Mouse (Mus musculus) embryo, embryonic 11.5 days (tissue): Measurements from ENCODE around the gene Hpse.

Experiments used
- DNase-seq: peaks from one replicate; pipeline ENCODE4 v3.0.0-alpha.2; 2012; ENCODE audit warnings: low read depth, low spot score

The Hpse gene

GRCm38 (mm10) chr5:100642316-100642715 is 77.2 kb downstream of the Hpse start:
- DNase-seq = no peak

- DNase-seq = no peak
Observed at GRCm38 (mm10) chr5:100638483-100638882, 81.0 kb downstream of the Hpse start.

- DNase-seq = no peak
Observed at GRCm38 (mm10) chr5:100636794-100637544, 82.5 kb downstream of the Hpse start.

- no peak for DNase-seq
Observed at GRCm38 (mm10) chr5:100635908-100636307, 83.6 kb downstream of the Hpse start.

GRCm38 (mm10) chr5:100634885-100635478 is 84.5 kb downstream of the Hpse start:
- no peak for DNase-seq

- no peak for DNase-seq
Observed at GRCm38 (mm10) chr5:100632540-100633129, 86.9 kb downstream of the Hpse start.
